In the genomic region with DNA sequence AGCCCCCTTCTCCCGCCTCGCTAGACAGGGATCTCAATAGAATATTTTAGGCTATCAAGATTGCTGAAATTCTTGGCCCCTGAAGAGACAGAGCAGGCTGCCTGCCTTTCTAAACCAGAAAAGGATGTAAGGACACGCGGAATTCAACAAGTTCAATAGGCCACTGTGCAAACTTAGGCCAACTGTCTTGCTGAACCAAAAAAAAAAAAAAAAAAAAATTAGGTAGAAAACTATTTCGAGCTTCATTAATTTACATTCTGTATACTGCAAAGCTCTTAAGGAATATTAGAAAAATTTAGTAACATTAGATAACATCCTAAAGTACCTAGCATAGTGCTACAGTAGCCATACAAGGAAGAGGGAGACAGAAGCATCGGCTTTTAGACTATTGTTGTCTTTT, we compare ENCODE assay signal across 8 mouse cellular contexts.
DNase-seq lines count a peak whose midpoint lies in the region; ATAC-seq and TF ChIP-seq lines count a peak whose summit lies in the region.

No protein-coding gene starts in this region.

- peaks cover 7% of the 10 kb centered on the region for H3K4me1 ChIP-seq in neural tube, embryonic 11.5 days (ENCODE audit: control insufficient read depth, insufficient read depth, low read length)
- H3K4me1 ChIP-seq in liver, embryonic 12.5 days: peaks cover 29% of the 10 kb centered on the region
- peaks cover 17% of the 10 kb centered on the region for H3K4me1 ChIP-seq in stomach, embryonic 16.5 days (ENCODE audit: control insufficient read depth, insufficient read depth, low read length)

- 57% methylated on average over 6 of the region's 6 CpGs for WGBS in neural tube, embryonic 11.5 days
- 31% methylated on average over 6 of the region's 6 CpGs for WGBS in liver, embryonic 12.5 days (ENCODE audit: insufficient replicate concordance)
- WGBS in stomach, embryonic 16.5 days: 38% methylated on average over 6 of the region's 6 CpGs

- TF ChIP-seq CTCF in gastrocnemius, adult 2 months (IDR thresholded peaks at IDR 0.05): no peak

- ATAC-seq in neural tube, embryonic 11.5 days (ENCODE audit: insufficient read depth, low FRiP score, low TSS enrichment): no peak
- no peak for ATAC-seq in liver, embryonic 12.5 days
- ATAC-seq in stomach, embryonic 16.5 days (ENCODE audit: insufficient read depth, low FRiP score): no peak

- H3K4me2 ChIP-seq in neural tube, embryonic 11.5 days (ENCODE audit: low read depth): peak overlapping the region; percentile 62
- H3K4me2 ChIP-seq in liver, embryonic 12.5 days: peak overlapping the region; percentile 81
- H3K4me2 ChIP-seq in stomach, embryonic 16.5 days (ENCODE audit: low read depth, low read length): peak overlapping the region; percentile 65

- H3K27me3 ChIP-seq in neural tube, embryonic 11.5 days (ENCODE audit: control insufficient read depth, insufficient read depth, low read length): no peaks in the 10 kb centered on the region
- H3K27me3 ChIP-seq in liver, embryonic 12.5 days (replicated peaks): peaks cover 86% of the 10 kb centered on the region
- no peaks in the 10 kb centered on the region for H3K27me3 ChIP-seq in stomach, embryonic 16.5 days (ENCODE audit: control insufficient read depth, insufficient read depth, low read length)

- H3K4me3 ChIP-seq in gastrocnemius, adult 2 months: peak overlapping the region; percentile 94
- peak overlapping the region; percentile 91 for H3K4me3 ChIP-seq in neural tube, embryonic 11.5 days (ENCODE audit: low read depth, low read length)
- peak overlapping the region; percentile 65; the same call in 1 of the 2 replicates for H3K4me3 ChIP-seq in liver, embryonic 12.5 days
- H3K4me3 ChIP-seq in stomach, embryonic 16.5 days (replicated peaks; ENCODE audit: low read length): peak overlapping the region; percentile 86

- H3K9ac ChIP-seq in neural tube, embryonic 11.5 days (ENCODE audit: low read length): peak overlapping the region; percentile 83
- no peak overlapping the region for H3K9ac ChIP-seq in liver, embryonic 12.5 days
- peak overlapping the region; percentile 69 for H3K9ac ChIP-seq in stomach, embryonic 16.5 days (ENCODE audit: low read length)

- intact Hi-C loops in gastrocnemius, adult 2 months (cut with DNase I): loop anchor here (5.0 kb wide), 1 partner anchor 41 kb away; no protein-coding TSS in a partner anchor
- intact Hi-C loops in left cerebral cortex, postnatal 25 days (cut with DNase I): loop anchor here (5.0 kb wide), 2 partner anchors 46 to 101 kb away; no protein-coding TSS in a partner anchor

- no peaks in the 10 kb centered on the region for H3K36me3 ChIP-seq in neural tube, embryonic 11.5 days (ENCODE audit: control insufficient read depth, insufficient read depth, low read length)
- no peaks in the 10 kb centered on the region for H3K36me3 ChIP-seq in liver, embryonic 12.5 days
- no peaks in the 10 kb centered on the region for H3K36me3 ChIP-seq in stomach, embryonic 16.5 days (ENCODE audit: control insufficient read depth, insufficient read depth, low read length)

- no peaks in the 10 kb centered on the region for H3K9me3 ChIP-seq in neural tube, embryonic 11.5 days (ENCODE audit: control insufficient read depth, low read length)
- no peaks in the 10 kb centered on the region for H3K9me3 ChIP-seq in liver, embryonic 12.5 days (replicated peaks)
- H3K9me3 ChIP-seq in stomach, embryonic 16.5 days (replicated peaks; ENCODE audit: control insufficient read depth, low read length): no peaks in the 10 kb centered on the region

- no peak for DNase-seq in gastrocnemius, adult 2 months
- no peak for DNase-seq in gastrocnemius, postnatal 4 days (ENCODE audit: low spot score in 2 of 2)
- no peak for DNase-seq in neural tube, embryonic 11.5 days (ENCODE audit: low spot score)
- DNase-seq in neural tube, embryonic 10.5 days (ENCODE audit: extremely low spot score, low spot score): no peak
- no peak for DNase-seq in left cerebral cortex, postnatal 25 days (ENCODE audit: low spot score in 2 of 2)
- no peak for DNase-seq in layer of hippocampus, postnatal 10 days (ENCODE audit: low spot score in 2 of 2)

- peak overlapping the region; percentile 95 for H3K27ac ChIP-seq in gastrocnemius, adult 2 months
- no peak overlapping the region for H3K27ac ChIP-seq in neural tube, embryonic 11.5 days (ENCODE audit: low read depth, low read length)
- peak overlapping the region; percentile 76; the same call in 1 of the 2 replicates for H3K27ac ChIP-seq in liver, embryonic 12.5 days
- H3K27ac ChIP-seq in stomach, embryonic 16.5 days (ENCODE audit: low read length): peak overlapping the region; percentile 77
